ENCODE assay signal across 12 mouse cellular contexts in the genomic region with DNA sequence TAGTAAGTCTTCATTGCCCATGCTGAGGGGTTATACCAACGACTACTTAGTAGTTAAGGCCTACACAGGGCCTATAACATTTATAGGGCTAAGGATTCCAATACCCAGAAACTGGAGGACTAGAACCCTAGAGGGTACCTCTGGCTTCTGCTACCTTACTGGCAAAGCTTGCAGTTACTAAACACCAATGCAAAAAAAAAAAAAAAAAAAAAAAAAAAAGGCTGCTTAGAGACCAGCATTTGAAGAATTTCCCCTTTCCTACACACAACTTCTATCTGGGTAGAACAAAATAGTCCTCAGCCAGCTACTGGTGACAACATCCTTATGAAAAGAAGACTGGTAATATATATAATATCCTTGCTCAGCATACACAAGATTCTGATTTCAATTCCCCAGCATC. TPM values are rescaled to one million over a fixed set of nuclear protein-coding genes. Genes with fewer than 3 reads are reported as not detected.
DNase-seq lines count a peak whose midpoint lies in the region; ATAC-seq and TF ChIP-seq lines count a peak whose summit lies in the region.
"Had no signal": no experiment of that assay in that cellular context is flagged by ENCODE, and none has a peak within 500 bp of the region (broad histone marks: within the 10 kb centered on the region; RNA-seq: fewer than 3 reads in every experiment).

No protein-coding gene starts in this region.

- 14% methylated on average over 1 of the region's 1 CpGs for WGBS in kidney, embryonic 14.5 days
- 17% methylated on average over 1 of the region's 1 CpGs for WGBS in liver, embryonic 13.5 days (ENCODE audit: insufficient replicate concordance)

- H3K4me1 ChIP-seq in kidney, embryonic 14.5 days (ENCODE audit: control insufficient read depth, insufficient read depth, low read length), result peaks cover 12% of the 10 kb centered on the region
- H3K4me1 ChIP-seq in liver, embryonic 13.5 days (replicated peaks), result peaks cover 84% of the 10 kb centered on the region

- ATAC-seq in kidney, embryonic 14.5 days (ENCODE audit: low FRiP score, low TSS enrichment), result no peak
- no peak for ATAC-seq in liver, embryonic 13.5 days (ENCODE audit: low read depth)

- H3K9ac ChIP-seq in kidney, embryonic 14.5 days (ENCODE audit: low read depth, low read length), result no peak overlapping the region
- H3K9ac ChIP-seq in liver, embryonic 13.5 days, result peak overlapping the region; percentile 46; the same call in 1 of the 2 replicates
- H3K9ac ChIP-seq: forebrain, embryonic 15.5 days had no signal

- peak overlapping the region; percentile 79 for H3K27ac ChIP-seq in gastrocnemius, adult 2 months
- H3K27ac ChIP-seq in kidney, embryonic 14.5 days (ENCODE audit: low read depth, low read length), result peak overlapping the region; percentile 63; the same call in 1 of the 2 replicates
- peak overlapping the region; percentile 59 for H3K27ac ChIP-seq in liver, embryonic 13.5 days

- no peak for DNase-seq in gastrocnemius, adult 2 months
- DNase-seq in gastrocnemius, postnatal 36 days, result no peak
- DNase-seq in kidney, adult 11 months, result no peak
- peak; percentile 13 for DNase-seq in 416B (ENCODE audit: low read depth)
- no peak for DNase-seq in liver, embryonic 13.5 days
- no peak for DNase-seq in c-Kit-positive CD71-positive TER-119-positive erythroid progenitor cells, embryonic 14.5 days (ENCODE audit: low spot score)
- no peak for DNase-seq in B cell, adult 2 months
- DNase-seq: cerebellum, adult 9-11 months; right cerebral cortex, postnatal 14 days had no signal

- no peaks in the 10 kb centered on the region for H3K27me3 ChIP-seq in kidney, embryonic 14.5 days (ENCODE audit: control insufficient read depth, insufficient read depth, low read length)
- H3K27me3 ChIP-seq in liver, embryonic 13.5 days, result no peaks in the 10 kb centered on the region
- H3K27me3 ChIP-seq: forebrain, embryonic 15.5 days; neural tube, embryonic 13.5 days had no signal

- H3K4me2 ChIP-seq in kidney, embryonic 14.5 days (replicated peaks; ENCODE audit: low read depth, low read length), result no peak overlapping the region
- no peak overlapping the region for H3K4me2 ChIP-seq in liver, embryonic 13.5 days
- H3K4me2 ChIP-seq: forebrain, embryonic 15.5 days had no signal

- TF ChIP-seq CTCF in gastrocnemius, adult 2 months (IDR thresholded peaks at IDR 0.05), result no peak

- H3K4me3 ChIP-seq in gastrocnemius, adult 2 months, result no peak overlapping the region
- no peak overlapping the region for H3K4me3 ChIP-seq in kidney, embryonic 14.5 days (ENCODE audit: low read length)
- no peak overlapping the region for H3K4me3 ChIP-seq in liver, embryonic 13.5 days (replicated peaks)
- H3K4me3 ChIP-seq: forebrain, embryonic 15.5 days; neural tube, embryonic 13.5 days had no signal

- no peaks in the 10 kb centered on the region; the same call in 1 of the 2 replicates for H3K9me3 ChIP-seq in kidney, embryonic 14.5 days (ENCODE audit: control insufficient read depth, low read length)
- peaks cover 6% of the 10 kb centered on the region; the same call in 1 of the 2 replicates for H3K9me3 ChIP-seq in liver, embryonic 13.5 days (replicated peaks)
- H3K9me3 ChIP-seq: forebrain, embryonic 15.5 days; neural tube, embryonic 13.5 days had no signal

- intact Hi-C loops in gastrocnemius, adult 2 months (cut with DNase I), result no loop called here
- intact Hi-C loops in gastrocnemius, postnatal 36 days (cut with DNase I), result loop anchor here (2.0 kb wide), 1 partner anchor 21 kb away; no protein-coding TSS in a partner anchor

- 0 out of 2 replicates have a peak, but pooled peaks cover 3% of the 10 kb centered on the region for H3K36me3 ChIP-seq in kidney, embryonic 14.5 days (ENCODE audit: control insufficient read depth, insufficient read depth, low read length)
- peaks cover 18% of the 10 kb centered on the region for H3K36me3 ChIP-seq in liver, embryonic 13.5 days
- H3K36me3 ChIP-seq: forebrain, embryonic 15.5 days; neural tube, embryonic 13.5 days had no signal

RNA-seq across cellular contexts. Expression of gene Memo1, which starts 29.7 kb away (rescaled TPM):
- total RNA-seq in gastrocnemius, adult 2 months (2021), result 10 to 100 TPM; 43.7 to 55.6 TPM
- total RNA-seq in gastrocnemius, postnatal 36 days (2021), result 10 to 100 TPM; 53.7 to 54.6 TPM
- 94.1 and 94.7 TPM in 2 replicates for polyA plus RNA-seq in kidney, embryonic 14.5 days (2014; fragmentation: Nextera tagmentation; extraction: Ambion mirVana)
- 108 and 111 TPM in 2 replicates for polyA plus RNA-seq in liver, embryonic 13.5 days (2015; fragmentation: Nextera tagmentation; extraction: Ambion mirVana)

RNA-seq across cellular contexts. Expression of gene Dpy30, which starts 58.1 kb away (rescaled TPM):
- 10 to 100 TPM; 45.2 to 57.6 TPM for total RNA-seq in gastrocnemius, adult 2 months (2021)
- total RNA-seq in gastrocnemius, postnatal 36 days (2021), result 10 to 100 TPM; 44.7 to 47.3 TPM
- polyA plus RNA-seq in kidney, embryonic 14.5 days (2014; fragmentation: Nextera tagmentation; extraction: Ambion mirVana), result 264 and 339 TPM in 2 replicates
- 198 and 225 TPM in 2 replicates for polyA plus RNA-seq in liver, embryonic 13.5 days (2015; fragmentation: Nextera tagmentation; extraction: Ambion mirVana)
